Mouse (Mus musculus): ENCODE data around the gene Cdon. TPM values are rescaled to one million over a fixed set of nuclear protein-coding genes. Genes with fewer than 3 reads are reported as not detected.

Gene Cdon
- polyA plus RNA-seq (2015; fragmentation: Nextera tagmentation; extraction: Ambion mirVana), result 10.2 and 10.4 TPM in 2 replicates

DNA sequence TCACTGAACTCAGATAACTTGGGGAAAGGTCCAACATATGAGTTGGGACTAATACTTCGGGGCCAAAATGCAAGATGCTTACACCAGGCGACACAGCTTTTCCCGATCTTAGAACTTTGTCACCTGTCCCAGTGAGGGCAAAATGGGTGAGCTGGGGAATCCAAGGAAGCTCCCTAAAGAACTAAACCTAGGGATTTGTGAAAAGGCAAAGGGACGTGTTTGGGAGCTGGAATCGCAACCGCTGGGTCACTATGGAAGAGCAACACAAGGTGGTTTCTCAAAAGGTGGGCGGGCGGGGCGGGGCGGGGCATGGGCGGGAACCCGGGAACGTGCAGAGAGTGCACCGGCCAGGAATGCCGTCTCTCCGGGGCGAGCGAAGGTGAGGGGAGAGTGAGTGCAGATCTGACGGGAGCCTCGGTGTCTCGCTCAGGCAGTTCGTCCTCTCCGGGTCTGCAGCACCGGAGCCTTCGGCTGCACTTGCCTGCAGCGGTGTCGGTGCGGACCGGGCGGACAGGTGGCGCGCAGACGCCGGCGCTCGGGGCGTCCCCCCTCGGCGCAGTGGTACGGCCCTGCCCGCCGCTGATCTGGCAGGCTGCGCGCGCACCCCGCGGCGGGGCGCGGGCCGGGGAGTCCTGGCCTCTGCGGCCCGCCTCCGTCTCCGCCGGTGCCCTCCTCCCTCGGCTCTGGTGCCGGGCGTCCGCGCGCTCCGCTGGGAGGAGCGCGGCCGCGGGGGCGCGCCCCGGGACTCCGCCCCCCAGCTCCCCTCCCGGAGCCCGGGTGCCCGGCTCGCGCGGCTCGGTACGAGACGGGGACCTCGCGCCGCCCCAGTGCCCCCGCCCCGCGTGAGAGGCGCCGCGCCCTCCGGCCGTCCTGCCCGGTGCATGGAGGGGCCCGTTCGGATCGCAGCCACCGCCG is at the start of gene Cdon:
Cdon (plus strand) TSS at position 324 of the 915 bp plus-strand sequence.
- Histone ChIP-seq H3K4me3 (replicated peaks) (peak within 1 kb of the TSS; percentile 98), H3K4me1 (peaks cover 12% of the 10 kb centered on the region), H3K9me3 (no peaks in the 10 kb centered on the region), H3K4me2 (peak within 1 kb of the TSS; percentile 82), H3K27ac (peak within 1 kb of the TSS; percentile 93), H3K9ac (peak within 1 kb of the TSS; percentile 96), H3K36me3 (no peaks in the 10 kb centered on the region), H3K27me3 (replicated peaks) (no peaks in the 10 kb centered on the region)
- ATAC-seq (ENCODE audit: insufficient read depth, low FRiP score, low read depth), result peak; percentile 95
- under 1% methylated on average over 89 of the region's 97 CpGs for WGBS

DNA sequence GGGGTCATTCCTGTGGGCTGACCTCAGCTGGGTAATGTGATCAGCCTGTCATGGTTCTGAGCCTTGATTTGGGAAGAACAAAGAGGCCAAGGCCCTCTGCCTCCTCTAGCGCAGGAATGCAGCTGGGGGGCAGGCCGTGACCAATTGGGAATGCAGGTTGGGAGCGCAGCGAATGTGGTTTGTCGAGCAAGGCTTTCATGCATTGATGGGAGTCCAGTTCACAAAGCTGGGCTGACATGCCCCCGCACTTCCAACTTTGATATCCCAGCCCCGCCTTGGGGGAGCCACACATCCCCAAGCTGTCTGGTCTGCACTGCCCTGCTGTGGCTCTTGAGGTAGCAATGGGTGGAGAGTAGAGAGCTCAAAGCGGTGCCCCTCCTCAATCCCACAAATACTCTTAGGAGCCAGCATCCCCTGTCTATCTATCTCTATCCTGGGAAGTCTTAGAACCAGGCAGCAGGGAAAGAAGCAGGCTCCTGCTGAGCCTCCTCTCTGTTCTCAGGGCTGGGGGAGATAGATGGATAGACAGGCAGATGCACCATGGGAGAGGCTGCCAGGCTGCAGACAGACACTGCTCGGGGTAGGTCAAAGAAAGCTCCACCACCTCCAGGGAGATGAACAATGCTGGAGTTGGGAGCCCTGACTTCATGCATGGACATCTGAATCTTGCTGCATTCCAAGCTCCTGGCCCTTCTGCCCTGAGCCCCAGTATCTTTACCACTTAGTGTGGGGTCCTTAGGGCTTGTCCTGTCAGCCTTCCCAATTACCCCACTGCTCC is 48.4 kb upstream of the Cdon start:
- Histone ChIP-seq H3K27me3 (replicated peaks) (no peaks in the 10 kb centered on the region), H3K9me3 (no peaks in the 10 kb centered on the region), H3K27ac (no peak overlapping the region), H3K36me3 (no peaks in the 10 kb centered on the region), H3K4me2 (no peak overlapping the region), H3K9ac (no peak overlapping the region), H3K4me1 (0 out of 2 replicates have a peak, but pooled peaks cover 6% of the 10 kb centered on the region), H3K4me3 (replicated peaks) (no peak overlapping the region)
- WGBS, result 56% methylated on average over 9 of the region's 9 CpGs
- ATAC-seq (ENCODE audit: insufficient read depth, low FRiP score, low read depth), result no peak

DNA sequence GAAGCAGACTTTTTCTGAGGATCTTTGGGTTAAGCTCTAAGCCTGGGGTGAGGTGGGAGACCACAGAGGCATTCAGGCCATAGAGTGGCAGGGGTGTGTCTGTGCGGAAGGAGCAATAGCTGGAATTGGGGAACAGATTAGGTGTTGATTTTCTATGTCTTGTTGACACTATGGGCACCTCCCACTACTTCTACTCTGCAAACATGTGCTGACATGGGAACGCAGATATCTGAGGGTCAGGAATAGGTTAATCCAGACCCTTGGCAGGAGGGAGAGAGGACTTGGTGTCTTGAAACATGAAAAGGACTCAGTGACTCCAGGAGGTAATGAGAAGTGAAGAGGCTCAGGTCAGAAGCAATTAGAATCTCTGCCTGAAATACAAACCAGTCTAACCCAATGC is 43.0 kb upstream of the Cdon start:
- no peaks in the 10 kb centered on the region for H3K9me3 ChIP-seq
- H3K27me3 ChIP-seq (replicated peaks), result no peaks in the 10 kb centered on the region
- H3K27ac ChIP-seq, result no peak overlapping the region
- ATAC-seq (ENCODE audit: insufficient read depth, low FRiP score, low read depth), result no peak
- H3K4me2 ChIP-seq, result no peak overlapping the region
- no peaks in the 10 kb centered on the region for H3K36me3 ChIP-seq
- H3K4me1 ChIP-seq, result no peaks in the 10 kb centered on the region
- 65% methylated on average over 2 of the region's 2 CpGs for WGBS
- H3K4me3 ChIP-seq (replicated peaks), result no peak overlapping the region
- no peak overlapping the region for H3K9ac ChIP-seq

DNA sequence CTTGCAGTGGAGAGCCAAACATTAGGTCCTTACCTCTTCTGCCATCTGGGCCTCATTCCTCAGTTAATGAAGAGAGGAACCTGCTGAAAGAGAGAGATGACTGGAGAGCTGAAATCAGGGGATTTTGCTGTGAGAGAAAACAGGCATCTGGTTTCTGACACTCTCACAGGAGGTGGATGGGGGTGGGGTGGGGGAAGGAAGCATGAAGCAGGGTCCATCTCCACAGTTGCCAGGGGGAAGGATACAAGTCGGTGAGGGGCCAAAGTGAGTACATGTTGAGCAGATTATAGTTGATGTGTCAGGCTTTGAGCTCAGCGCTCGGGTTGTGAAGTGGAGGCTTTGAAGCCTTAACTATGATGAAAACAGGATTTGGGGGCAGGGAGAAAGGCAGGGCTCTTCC is 41.9 kb upstream of the Cdon start:
- Histone ChIP-seq H3K36me3 (no peaks in the 10 kb centered on the region), H3K4me1 (no peaks in the 10 kb centered on the region), H3K9ac (no peak overlapping the region), H3K9me3 (no peaks in the 10 kb centered on the region), H3K4me3 (replicated peaks) (no peak overlapping the region), H3K27me3 (replicated peaks) (no peaks in the 10 kb centered on the region), H3K4me2 (no peak overlapping the region), H3K27ac (no peak overlapping the region)
- no peak for ATAC-seq (ENCODE audit: insufficient read depth, low FRiP score, low read depth)
- WGBS, result 69% methylated on average over 3 of the region's 3 CpGs

DNA sequence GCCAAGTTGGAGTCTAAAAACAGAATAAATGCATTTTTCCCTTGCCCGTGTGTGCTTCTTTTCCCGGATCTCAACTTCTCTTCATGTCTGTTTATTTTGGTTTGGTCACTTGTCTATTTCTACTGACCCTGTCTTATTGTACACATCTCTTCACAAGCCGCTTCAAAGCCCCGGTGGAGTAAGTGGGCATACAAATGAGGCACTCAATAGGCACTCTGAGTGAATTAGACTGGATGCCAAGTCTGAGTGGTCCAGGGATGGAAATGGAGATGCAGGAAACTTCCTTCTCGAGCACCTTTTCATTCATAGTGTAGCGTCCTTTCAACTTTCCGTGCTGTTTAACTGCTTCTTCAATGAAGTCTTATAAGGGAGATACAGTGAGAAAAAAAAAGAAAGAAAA is 21.0 kb upstream of the Cdon start:
- Histone ChIP-seq H3K36me3 (no peaks in the 10 kb centered on the region), H3K4me1 (peaks cover 5% of the 10 kb centered on the region; the same call in 1 of the 2 replicates), H3K27ac (no peak overlapping the region), H3K27me3 (replicated peaks) (no peaks in the 10 kb centered on the region), H3K4me2 (no peak overlapping the region), H3K9ac (no peak overlapping the region), H3K9me3 (no peaks in the 10 kb centered on the region), H3K4me3 (replicated peaks) (no peak overlapping the region)
- ATAC-seq (ENCODE audit: insufficient read depth, low FRiP score, low read depth), result no peak
- 58% methylated on average over 7 of the region's 7 CpGs for WGBS

DNA sequence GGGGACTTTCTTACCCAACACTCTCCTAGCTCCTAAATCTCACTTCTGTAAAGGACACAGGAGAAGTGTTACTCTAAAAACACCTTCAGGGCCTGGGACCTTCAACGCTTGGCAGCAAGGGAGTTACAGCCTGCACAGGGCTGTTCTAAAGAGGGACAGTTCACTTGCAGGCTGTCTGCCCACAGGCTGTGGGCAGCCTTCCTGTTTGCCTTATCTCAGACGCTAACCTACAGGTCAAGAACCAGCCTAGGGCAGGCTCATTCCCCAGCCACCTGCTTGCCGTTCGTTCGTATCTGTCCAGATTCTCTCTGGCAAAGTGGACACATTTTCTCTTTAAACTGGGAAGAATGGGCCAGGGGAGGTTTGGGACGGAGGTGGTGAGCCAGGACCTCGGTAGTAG is 20.5 kb upstream of the Cdon start:
- Histone ChIP-seq H3K36me3 (no peaks in the 10 kb centered on the region), H3K9ac (no peak overlapping the region), H3K4me3 (replicated peaks) (no peak overlapping the region), H3K4me2 (no peak overlapping the region), H3K9me3 (no peaks in the 10 kb centered on the region), H3K27ac (no peak overlapping the region), H3K4me1 (peaks cover 6% of the 10 kb centered on the region; the same call in 1 of the 2 replicates), H3K27me3 (replicated peaks) (no peaks in the 10 kb centered on the region)
- no peak for ATAC-seq (ENCODE audit: insufficient read depth, low FRiP score, low read depth)
- WGBS, result 17% methylated on average over 7 of the region's 7 CpGs

DNA sequence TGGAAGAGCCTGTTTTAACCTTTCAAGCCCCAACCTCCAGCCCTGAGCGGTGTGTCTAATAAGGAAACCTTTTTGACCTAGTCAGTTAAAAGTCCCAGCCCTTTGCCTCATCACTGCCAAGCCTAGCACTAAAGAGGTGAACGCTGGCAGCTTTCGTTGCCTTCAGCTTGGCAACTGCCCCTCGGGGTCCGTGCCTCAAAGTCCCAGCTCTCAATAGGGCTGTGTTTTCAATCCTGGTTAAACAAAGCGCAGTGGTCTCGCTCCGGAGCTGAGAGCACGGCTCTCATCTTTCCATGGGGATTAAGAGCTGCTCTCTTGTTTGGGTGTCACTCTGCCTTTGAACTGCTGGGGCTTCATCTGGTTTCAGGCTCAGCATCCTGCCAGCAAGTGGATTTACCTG is 20.1 kb upstream of the Cdon start:
- Histone ChIP-seq H3K36me3 (no peaks in the 10 kb centered on the region), H3K4me1 (peaks cover 10% of the 10 kb centered on the region; the same call in 1 of the 2 replicates), H3K27me3 (replicated peaks) (no peaks in the 10 kb centered on the region), H3K9ac (no peak overlapping the region), H3K4me3 (replicated peaks) (no peak overlapping the region), H3K27ac (no peak overlapping the region), H3K9me3 (no peaks in the 10 kb centered on the region), H3K4me2 (no peak overlapping the region)
- no peak for ATAC-seq (ENCODE audit: insufficient read depth, low FRiP score, low read depth)
- WGBS, result 7% methylated on average over 9 of the region's 9 CpGs

DNA sequence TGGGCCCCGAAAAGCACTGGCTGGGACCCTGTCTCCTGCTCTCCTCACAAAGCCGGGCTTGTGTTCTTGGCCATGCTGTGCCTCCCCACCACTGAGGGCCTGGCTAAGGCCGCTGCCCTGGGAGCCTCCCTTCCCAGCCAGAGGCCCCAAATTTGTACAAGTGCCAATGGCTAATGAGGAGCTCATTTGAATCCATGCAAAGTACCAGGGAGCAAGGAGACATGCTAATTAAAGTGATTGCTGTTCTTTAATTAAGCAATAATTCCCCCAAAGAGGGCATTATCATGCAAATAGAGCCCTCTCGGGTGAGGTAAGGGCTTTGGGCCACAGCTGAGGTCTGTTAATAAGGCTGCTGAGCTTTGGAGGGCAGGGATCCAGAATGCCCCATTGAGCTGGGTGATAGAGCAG is 18.3 kb upstream of the Cdon start:
- WGBS, result 72% methylated on average over 4 of the region's 4 CpGs
- no peaks in the 10 kb centered on the region for H3K36me3 ChIP-seq

DNA sequence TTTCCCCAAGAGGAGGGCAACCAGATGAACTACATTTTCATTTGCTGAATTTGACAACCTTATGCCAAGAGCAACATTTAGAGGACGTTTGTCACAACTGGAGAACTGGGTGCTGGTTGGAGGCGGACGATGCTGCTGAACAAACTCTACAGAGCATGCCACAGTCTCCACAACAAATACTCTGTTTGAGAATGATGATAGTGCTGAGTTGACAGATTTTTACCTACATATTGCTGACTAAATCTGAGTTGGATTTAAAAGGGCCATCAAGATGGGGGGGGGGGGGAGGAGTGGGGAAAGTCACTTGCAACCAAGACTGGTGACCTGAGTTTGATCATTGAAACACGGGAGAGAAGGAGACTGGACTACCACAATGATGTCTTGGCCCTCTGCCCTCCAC is 17.4 kb upstream of the Cdon start:
- Histone ChIP-seq H3K36me3 (no peaks in the 10 kb centered on the region), H3K4me3 (replicated peaks) (no peak overlapping the region), H3K9me3 (no peaks in the 10 kb centered on the region), H3K4me1 (peaks cover 12% of the 10 kb centered on the region; the same call in 1 of the 2 replicates), H3K4me2 (no peak overlapping the region), H3K9ac (no peak overlapping the region), H3K27me3 (replicated peaks) (no peaks in the 10 kb centered on the region), H3K27ac (no peak overlapping the region)
- no peak for ATAC-seq (ENCODE audit: insufficient read depth, low FRiP score, low read depth)
- 76% methylated on average over 4 of the region's 4 CpGs for WGBS

More for the DNA sequence above, 18.3 kb upstream of the Cdon start:
- no peak overlapping the region for H3K4me3 ChIP-seq (replicated peaks)
- no peak overlapping the region for H3K9ac ChIP-seq
- no peak for ATAC-seq (ENCODE audit: insufficient read depth, low FRiP score, low read depth)
- no peak overlapping the region for H3K4me2 ChIP-seq
- no peak overlapping the region for H3K27ac ChIP-seq
- H3K4me1 ChIP-seq, result peaks cover 12% of the 10 kb centered on the region; the same call in 1 of the 2 replicates
- no peaks in the 10 kb centered on the region for H3K27me3 ChIP-seq (replicated peaks)
- no peaks in the 10 kb centered on the region for H3K9me3 ChIP-seq

DNA sequence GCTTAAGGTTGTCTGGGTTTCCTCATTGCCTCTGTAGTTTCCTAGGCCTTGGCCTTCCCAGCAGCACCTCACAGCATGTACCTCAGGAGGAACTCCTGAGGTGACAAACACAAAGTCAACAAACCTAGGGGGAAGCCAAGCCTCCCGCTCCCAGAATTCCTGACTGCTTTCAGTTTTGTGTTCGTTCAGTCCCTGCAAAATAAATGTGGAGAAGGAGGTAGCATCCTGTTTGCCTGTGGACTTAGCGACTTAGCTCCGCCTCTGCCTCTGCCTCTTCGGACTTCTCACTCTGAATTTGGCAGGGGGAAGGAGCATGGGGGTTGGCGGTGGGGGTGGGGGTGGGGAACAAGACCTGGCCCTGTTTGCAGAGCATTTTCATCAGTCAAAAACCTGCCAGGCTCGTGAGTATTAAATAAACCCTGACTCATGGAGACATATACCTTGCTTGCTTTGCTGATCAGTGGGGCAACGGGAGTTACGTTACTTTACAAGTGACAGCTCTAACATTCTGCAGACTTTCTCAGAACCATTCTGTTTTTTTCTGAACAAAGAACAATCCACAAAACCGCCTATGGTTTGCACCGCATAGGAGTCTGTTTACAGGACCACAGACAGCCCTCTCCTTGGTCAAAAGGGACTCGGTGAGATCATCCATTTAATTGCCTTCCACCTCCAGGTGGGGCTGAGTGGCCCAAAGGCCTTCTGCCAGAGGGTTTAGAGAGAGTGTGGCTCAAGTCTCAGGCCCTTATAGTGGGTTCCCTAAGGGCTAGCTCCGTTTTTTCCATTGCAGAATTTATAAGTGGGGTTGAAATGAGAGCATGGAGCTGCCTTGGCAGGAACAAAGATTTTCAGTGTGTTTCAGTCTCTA is 15.7 kb upstream of the Cdon start:
- Histone ChIP-seq H3K27me3 (replicated peaks) (no peaks in the 10 kb centered on the region), H3K27ac (peak overlapping the region; percentile 85), H3K4me2 (peak overlapping the region; percentile 36), H3K9me3 (no peaks in the 10 kb centered on the region), H3K4me3 (replicated peaks) (no peak overlapping the region), H3K4me1 (peaks cover 12% of the 10 kb centered on the region; the same call in 1 of the 2 replicates), H3K9ac (no peak overlapping the region), H3K36me3 (no peaks in the 10 kb centered on the region)
- 7% methylated on average over 13 of the region's 13 CpGs for WGBS
- ATAC-seq (ENCODE audit: insufficient read depth, low FRiP score, low read depth), result peak; percentile 72

DNA sequence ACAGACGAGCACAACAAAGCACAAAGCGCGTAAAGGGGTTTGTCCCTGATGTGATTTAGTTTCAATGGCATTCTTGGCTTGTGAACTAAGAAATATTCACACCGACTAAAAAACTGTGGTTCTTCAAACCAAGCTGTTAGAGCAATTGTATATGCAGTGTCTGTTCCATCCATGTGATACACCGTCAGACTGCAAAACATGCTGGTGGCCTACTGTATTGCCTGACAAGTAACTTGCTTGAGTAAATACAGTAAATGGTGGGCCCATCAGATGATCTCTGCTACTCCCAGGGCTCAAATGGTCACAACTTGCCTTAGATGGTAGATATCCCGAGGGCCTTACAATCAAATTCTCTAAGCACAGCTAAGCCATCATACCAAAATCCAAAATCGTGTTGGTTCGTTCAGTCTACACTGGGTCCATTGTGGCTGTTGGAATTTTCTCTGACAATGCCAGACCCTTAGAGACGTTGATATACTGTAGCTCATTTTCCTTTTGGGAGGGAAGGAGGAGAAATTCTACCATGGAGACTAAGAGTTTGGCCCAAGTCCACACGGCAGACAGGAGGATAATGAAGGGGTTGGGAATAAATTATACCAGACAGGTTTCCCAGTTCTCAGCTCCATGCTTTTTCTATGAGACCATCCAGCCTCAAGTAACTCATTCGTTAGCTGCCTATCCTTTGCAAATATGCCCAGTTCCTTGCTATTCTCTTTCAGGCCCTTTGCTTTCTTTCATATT is 9.5 kb upstream of the Cdon start:
- no peak overlapping the region for H3K4me3 ChIP-seq (replicated peaks)
- H3K27me3 ChIP-seq (replicated peaks), result no peaks in the 10 kb centered on the region
- 71% methylated on average over 11 of the region's 11 CpGs for WGBS
- ATAC-seq (ENCODE audit: insufficient read depth, low FRiP score, low read depth), result no peak
- no peak overlapping the region for H3K9ac ChIP-seq
- no peaks in the 10 kb centered on the region for H3K9me3 ChIP-seq
- H3K36me3 ChIP-seq, result no peaks in the 10 kb centered on the region
- no peak overlapping the region for H3K27ac ChIP-seq
- H3K4me2 ChIP-seq, result no peak overlapping the region
- H3K4me1 ChIP-seq, result no peaks in the 10 kb centered on the region
